Mouse (Mus musculus) spleen, adult 12 weeks (tissue): ENCODE results near the gene Vdac1.
A peak's percentile ranks its signal among the peaks of the same experiment; 100 is the strongest.
"Not testable (repeated sequence)": the region's sequence is repeated elsewhere in the genome, so short reads cannot be mapped to it uniquely, and the experiment has no call there.

Source experiments
- DNase-seq: peaks from one replicate; pipeline ENCODE4 v3.0.0; 2022; ENCODE audit warnings: low spot score

Gene Vdac1

DNA sequence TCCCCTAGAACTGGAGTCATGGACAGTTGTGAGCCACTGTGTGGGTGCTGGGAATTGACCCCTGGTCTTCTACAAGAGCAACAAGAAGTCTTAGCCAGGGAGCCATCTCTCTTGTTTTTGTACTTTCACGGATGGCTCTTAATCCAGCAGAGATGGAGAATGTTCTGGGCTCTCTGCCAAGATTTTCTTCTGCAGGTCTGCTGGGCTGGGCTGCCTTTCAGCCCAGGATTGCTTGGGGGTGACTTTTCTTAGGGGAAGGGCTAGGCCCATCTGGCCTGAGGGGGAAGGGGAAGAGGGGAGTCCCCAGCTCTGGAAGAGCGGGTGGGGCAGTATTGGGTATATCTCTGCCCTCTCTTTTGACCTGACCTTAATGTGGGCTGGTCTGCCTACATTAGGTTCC is 9.9 kb downstream of the Vdac1 start:
- DNase-seq: no peak

- DNase-seq: no peak
Measured at GRCm38 (mm10) chr11:52373841-52374240, 13.2 kb downstream of the Vdac1 start.

- peak; percentile 43 for DNase-seq
Measured at GRCm38 (mm10) chr11:52374340-52374739, 13.7 kb downstream of the Vdac1 start.

DNA sequence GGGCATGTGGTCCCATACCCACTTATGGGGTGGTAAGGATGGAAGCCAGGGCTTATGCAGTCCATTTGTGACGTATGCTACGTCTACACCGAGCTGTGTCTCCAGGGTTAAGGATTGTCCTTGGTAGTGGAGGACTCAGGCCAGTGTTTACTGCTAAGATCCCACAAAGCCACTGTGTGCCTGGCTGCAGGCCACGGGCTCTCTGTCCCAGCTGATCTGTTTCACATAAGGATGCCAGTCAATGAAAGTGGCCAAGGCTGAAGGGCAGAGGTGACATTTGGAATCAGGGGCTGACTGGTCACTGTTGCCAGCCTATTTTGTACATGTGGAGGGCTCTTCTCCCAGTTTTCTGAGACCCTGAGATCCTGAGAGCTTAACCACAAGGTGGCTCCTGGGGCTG is 16.9 kb downstream of the Vdac1 start:
- no peak for DNase-seq

- no peak for DNase-seq
Measured at GRCm38 (mm10) chr11:52379241-52379640, 18.6 kb downstream of the Vdac1 start.

- DNase-seq: no peak
Measured at GRCm38 (mm10) chr11:52383741-52384140, 23.1 kb downstream of the Vdac1 start.

DNA sequence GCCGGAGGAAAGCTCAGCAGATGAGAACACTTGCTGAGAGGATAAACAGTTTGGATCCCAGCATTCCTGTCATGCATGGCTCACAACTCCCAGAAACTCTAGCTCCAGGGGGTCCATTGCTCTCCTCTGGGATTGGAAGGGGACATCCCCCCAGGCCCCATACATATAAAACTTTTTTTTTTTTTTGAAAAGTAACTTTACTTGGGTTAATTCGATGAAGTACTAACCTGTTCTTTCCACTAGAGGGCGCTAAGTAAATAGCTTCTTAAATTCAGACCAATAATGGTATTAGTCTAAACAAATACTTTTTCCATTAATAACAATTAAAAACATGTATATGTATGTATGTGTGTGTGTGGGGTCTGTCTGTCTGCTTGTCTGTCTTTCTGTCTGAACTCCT is 24.0 kb downstream of the Vdac1 start:
- DNase-seq: no peak

DNA sequence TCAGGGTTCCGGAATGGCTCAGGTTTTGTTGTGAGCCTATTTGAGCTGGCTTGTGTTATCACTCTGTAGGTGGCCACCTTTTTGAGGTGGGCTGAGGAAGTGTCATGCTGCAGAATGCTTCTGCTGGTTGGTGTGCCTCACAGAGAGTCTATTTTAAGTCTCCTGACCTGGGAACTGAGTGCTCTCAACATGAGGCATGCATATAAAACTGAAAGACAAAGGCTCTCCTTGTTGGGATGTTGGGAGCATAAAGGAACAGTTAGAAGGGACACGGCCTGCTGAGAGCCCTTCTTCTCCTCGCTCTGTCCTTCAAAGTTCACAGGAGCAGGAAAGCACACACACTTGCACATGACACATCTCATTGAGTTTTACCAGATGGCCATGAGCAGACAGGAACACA is 26.2 kb downstream of the Vdac1 start:
- DNase-seq: no peak

GRCm38 (mm10) chr11:52388150-52388549 is 27.5 kb downstream of the Vdac1 start:
- no peak for DNase-seq

- DNase-seq: not testable (repeated sequence)
Measured at GRCm38 (mm10) chr11:52388979-52389378, 28.3 kb downstream of the Vdac1 start.

GRCm38 (mm10) chr11:52389933-52390332 is 29.3 kb downstream of the Vdac1 start:
- DNase-seq: no peak

DNA sequence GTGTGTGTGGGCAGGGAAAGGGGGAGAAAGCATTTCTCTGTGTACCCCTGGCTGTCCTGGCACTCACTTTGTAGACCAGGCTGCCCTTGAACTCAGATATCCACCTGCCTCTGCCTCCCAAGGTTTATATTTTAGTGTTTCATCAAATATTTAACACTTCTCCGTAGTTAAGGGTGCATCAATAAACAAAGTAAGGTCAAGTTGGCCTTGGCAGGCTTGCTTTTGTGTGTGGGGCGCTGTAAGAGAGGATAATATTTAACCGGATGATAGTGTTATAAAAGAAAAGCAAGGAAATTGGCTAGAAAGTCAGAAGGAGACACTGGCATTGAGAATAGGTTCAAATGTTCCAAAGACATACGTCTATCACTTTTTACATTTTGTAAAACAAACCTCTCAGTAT is 33.8 kb downstream of the Vdac1 start:
- no peak for DNase-seq

GRCm38 (mm10) chr11:52395343-52395742 is 34.7 kb downstream of the Vdac1 start:
- no peak for DNase-seq

DNA sequence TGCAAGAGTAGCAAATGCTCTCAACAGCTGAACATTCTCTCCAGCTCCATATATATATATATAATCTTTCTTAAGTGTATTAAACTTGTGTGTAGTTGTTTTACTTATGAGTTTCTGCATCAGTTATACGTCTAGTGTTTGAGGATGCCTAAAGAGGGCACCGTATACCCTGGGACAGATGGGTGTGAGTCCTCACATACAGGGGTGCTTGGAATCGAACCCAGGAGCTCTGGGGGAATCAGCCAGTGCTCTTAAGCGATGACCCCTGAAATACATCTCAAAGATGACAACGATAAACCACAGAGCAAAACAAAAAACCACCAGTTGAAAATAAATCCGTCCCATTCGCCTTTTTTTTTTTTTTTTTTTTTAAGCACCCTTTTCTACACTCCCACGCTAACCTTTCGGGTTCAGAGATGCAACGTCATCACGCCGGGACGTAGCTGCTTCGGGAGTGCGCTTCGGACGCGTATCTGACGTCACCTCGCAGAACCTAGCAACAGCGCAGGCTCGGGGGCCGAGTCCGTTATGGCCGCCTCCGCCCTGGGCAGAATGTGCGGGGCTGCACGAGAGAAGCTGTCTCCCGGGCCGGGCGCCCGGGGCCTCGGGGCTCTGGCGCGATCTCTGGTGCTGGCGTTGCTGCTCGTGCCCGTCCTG is 35.4 kb downstream of the Vdac1 start, which contains the start of gene 9530068E07Rik:
Gene 9530068E07Rik (plus strand): TSS at position 489 of the 657 bp plus-strand sequence.
- peak; percentile 83 for DNase-seq

DNA sequence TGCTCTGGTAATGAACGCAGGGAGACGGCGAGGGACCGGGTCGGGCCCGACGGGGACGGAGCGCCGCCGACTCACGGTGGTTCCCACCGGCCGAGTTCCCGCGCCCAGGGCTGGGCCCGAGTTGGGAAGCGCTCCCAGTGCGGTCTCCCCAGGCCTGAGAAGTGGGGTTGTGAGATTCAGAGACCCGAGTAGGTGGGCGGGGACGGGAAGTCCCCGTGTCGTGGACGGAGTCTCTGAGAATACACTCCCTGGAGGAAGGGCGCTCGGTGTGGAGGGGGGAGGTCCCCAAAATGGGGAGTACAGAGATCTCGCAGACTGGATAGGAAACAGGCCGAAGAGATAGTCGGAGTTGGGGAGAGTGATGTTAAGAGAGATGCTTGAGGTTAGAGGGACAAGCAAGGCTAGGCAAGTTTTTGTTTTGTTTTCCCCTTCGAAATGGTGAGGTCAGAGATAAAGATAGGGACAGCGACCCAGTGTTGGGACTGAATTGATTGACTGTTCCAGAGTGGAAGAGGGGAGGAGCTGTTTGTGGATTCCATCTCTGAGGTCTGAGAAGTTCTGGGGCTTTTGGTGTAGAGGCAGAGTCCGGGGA is 36.0 kb downstream of the Vdac1 start:
- DNase-seq: no peak

DNA sequence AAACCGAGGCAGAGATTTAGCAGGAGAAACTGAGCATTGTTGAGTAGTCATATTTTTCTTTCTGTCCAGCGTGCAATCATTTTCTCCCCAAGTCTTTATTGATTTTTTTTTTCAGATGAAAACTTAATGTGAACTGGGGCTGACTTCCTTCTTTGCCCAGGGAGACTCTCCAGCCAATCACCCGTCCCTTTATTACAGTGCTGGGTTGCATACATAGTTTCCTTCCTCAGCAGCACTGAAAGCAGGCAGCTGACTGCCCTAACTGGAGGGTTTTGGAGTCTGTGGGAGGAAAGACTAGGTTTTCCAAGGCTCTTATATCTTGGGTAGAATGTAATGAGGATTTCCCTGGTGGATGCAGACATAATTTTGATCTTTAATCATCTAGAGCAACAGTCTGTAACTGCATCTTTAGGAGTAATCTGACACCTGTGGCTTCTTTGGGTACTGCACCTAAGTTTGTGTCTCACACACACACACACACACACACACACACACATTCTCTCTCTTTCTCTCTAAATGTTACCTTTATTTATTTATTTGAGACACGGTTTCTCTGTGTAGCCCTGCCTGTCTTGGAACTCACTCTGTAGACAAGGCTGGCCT is 36.8 kb downstream of the Vdac1 start:
- DNase-seq: no peak

GRCm38 (mm10) chr11:52401476-52401875 is 40.8 kb downstream of the Vdac1 start:
- DNase-seq: no peak

DNA sequence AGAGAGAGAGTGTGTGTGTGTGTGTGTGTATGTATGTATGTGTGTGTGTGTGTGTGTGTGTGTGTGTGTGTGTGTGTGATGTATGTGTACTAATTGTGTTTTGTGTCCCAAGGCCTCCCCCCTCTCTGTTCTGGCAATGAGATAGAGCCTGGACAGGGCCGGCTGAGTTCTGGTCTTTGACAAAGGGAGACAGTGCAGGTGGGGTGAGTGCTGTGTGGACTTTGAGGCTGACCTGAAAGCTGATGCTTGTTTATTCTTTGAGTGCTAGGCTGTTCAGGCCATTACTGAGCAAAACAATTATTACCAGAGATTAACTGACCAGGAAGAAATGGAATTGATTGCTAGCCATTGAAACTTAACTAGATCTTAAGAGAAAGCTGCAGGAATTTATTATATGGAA is 41.9 kb downstream of the Vdac1 start:
- DNase-seq: no peak

- no peak for DNase-seq
Measured at GRCm38 (mm10) chr11:52404209-52404608, 43.5 kb downstream of the Vdac1 start.

- DNase-seq: no peak
Measured at GRCm38 (mm10) chr11:52405196-52405688, 44.6 kb downstream of the Vdac1 start.

- DNase-seq: no peak
Measured at GRCm38 (mm10) chr11:52409316-52409715, 48.7 kb downstream of the Vdac1 start.

DNA sequence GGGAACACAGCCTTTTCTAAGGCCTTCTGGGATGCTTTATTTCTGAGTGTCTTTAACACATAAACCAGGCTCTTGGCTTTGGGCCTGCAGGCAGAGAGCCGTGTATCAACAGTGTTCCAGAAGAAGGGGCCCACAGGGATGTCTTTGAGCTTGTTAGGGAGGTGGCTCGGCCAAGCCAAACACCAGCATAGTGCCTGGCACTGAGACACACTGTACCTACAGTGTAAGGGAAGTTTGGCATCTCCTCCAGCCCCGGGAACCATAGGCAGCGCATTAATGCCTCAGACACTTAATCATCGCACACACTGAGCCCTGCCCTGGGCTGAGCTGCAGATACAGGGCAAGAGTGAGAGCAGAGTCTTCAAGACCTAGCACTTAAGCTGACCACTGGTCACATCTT is 57.7 kb downstream of the Vdac1 start:
- no peak for DNase-seq

- DNase-seq: no peak
Measured at GRCm38 (mm10) chr11:52419246-52419645, 58.6 kb downstream of the Vdac1 start.
